In the genomic region with DNA sequence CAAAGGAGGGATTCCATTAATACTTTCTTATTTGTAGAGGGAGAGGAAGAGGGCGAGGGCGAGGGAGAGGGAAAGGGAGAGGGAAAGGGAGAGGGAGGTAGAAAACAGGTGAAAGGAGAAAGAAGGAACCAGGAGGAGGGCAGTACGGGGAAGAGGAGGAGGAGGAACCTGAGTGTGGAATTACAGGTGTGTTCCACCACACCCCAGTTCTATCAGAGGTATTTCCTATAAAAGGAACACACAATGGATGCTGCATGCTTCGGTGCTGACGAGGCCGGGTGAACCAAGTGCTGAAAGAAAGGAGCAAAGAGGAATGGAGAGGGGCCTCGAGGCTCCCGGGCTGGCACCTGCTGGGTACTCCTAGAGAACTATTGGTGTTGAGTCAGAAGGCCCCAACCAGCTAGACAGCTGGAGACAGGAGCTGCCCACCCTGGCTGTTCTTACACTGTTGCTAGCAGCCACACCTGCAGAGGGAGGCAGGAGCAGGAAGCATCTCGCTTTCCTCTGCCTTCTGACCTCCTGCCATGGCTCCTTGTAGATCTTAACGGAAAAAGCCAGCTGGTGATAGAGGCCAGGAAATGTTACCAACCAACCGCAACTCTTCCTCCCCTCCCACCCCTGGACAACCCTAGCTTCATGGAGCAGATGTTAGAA, we compare ENCODE assay signal across 23 mouse cellular contexts. TPM values are rescaled to one million over a fixed set of nuclear protein-coding genes. Genes with fewer than 3 reads are reported as not detected.
DNase-seq lines count a peak whose midpoint lies in the region; ATAC-seq and TF ChIP-seq lines count a peak whose summit lies in the region.
"Had no signal": no experiment of that assay in that cellular context is flagged by ENCODE, and none has a peak within 500 bp of the region (broad histone marks: within the 10 kb centered on the region; RNA-seq: fewer than 3 reads in every experiment).

No protein-coding gene starts in this region.

- H3K36me3 ChIP-seq in megakaryocyte, embryonic 14.5 days (replicated peaks; ENCODE audit: low read length), result no peaks in the 10 kb centered on the region
- no peaks in the 10 kb centered on the region for H3K36me3 ChIP-seq in intestine, embryonic 15.5 days
- no peaks in the 10 kb centered on the region for H3K36me3 ChIP-seq in stomach, postnatal 0 days (ENCODE audit: control insufficient read depth, insufficient read depth, low read length)
- H3K36me3 ChIP-seq: forebrain, embryonic 10.5 days; heart, embryonic 15.5 days; kidney, embryonic 15.5 days; limb, embryonic 15.5 days; midbrain, embryonic 15.5 days had no signal

- no peak overlapping the region for H3K9ac ChIP-seq in intestine, embryonic 15.5 days
- no peak overlapping the region for H3K9ac ChIP-seq in stomach, postnatal 0 days (ENCODE audit: low read length)
- H3K9ac ChIP-seq: heart, embryonic 15.5 days; kidney, embryonic 15.5 days; limb, embryonic 15.5 days; liver, postnatal 0 days; midbrain, embryonic 15.5 days had no signal

- H3K27me3 ChIP-seq in megakaryocyte, embryonic 14.5 days (replicated peaks), result peaks cover 27% of the 10 kb centered on the region
- peaks cover 3% of the 10 kb centered on the region; the same call in 1 of the 2 replicates for H3K27me3 ChIP-seq in intestine, embryonic 15.5 days (replicated peaks)
- H3K27me3 ChIP-seq in stomach, postnatal 0 days (ENCODE audit: control insufficient read depth, insufficient read depth, low read length), result no peaks in the 10 kb centered on the region

- H3K4me3 ChIP-seq in megakaryocyte, embryonic 14.5 days (replicated peaks), result peak overlapping the region; percentile 6
- no peak overlapping the region for H3K4me3 ChIP-seq in intestine, embryonic 15.5 days (replicated peaks)
- no peak overlapping the region for H3K4me3 ChIP-seq in stomach, postnatal 0 days (ENCODE audit: low read depth, low read length)
- H3K4me3 ChIP-seq: forebrain, embryonic 10.5 days; heart, embryonic 15.5 days; kidney, embryonic 15.5 days; limb, embryonic 15.5 days; midbrain, embryonic 15.5 days; myocyte had no signal

- 74% methylated on average over 11 of the region's 11 CpGs for WGBS in intestine, embryonic 15.5 days
- WGBS in stomach, postnatal 0 days, result 52% methylated on average over 11 of the region's 11 CpGs

- no peak for ATAC-seq in megakaryocyte, adult 5-6 weeks (ENCODE audit: poor library complexity, severe bottlenecking)
- peak; percentile 44; the same call in 1 of the 2 replicates for ATAC-seq in intestine, embryonic 15.5 days
- peak; percentile 79 for ATAC-seq in stomach, postnatal 0 days (ENCODE audit: low FRiP score, low TSS enrichment)
- no peak for ATAC-seq in inflammation-experienced regulatory T-cells, adult 6 months
- ATAC-seq: liver, postnatal 0 days; midbrain, embryonic 15.5 days had no signal

- no peak overlapping the region for H3K4me2 ChIP-seq in intestine, embryonic 15.5 days (replicated peaks)
- H3K4me2 ChIP-seq in stomach, postnatal 0 days (replicated peaks; ENCODE audit: low read depth), result no peak overlapping the region
- H3K4me2 ChIP-seq: heart, embryonic 15.5 days; kidney, embryonic 15.5 days; limb, embryonic 15.5 days; midbrain, embryonic 15.5 days had no signal

- TF ChIP-seq EP300 in stomach, postnatal 0 days (optimal IDR thresholded peaks at IDR 0.05), result no peak

- H3K4me1 ChIP-seq in megakaryocyte, embryonic 14.5 days, result peaks cover 20% of the 10 kb centered on the region
- peaks cover 4% of the 10 kb centered on the region; the same call in 1 of the 2 replicates for H3K4me1 ChIP-seq in intestine, embryonic 15.5 days (replicated peaks)
- H3K4me1 ChIP-seq in stomach, postnatal 0 days (replicated peaks; ENCODE audit: control insufficient read depth, insufficient read depth), result no peaks in the 10 kb centered on the region
- H3K4me1 ChIP-seq: heart, embryonic 15.5 days; limb, embryonic 15.5 days had no signal

- TF ChIP-seq CTCF in stomach, postnatal 0 days (IDR thresholded peaks at IDR 0.05; ENCODE audit: low read depth), result peak; percentile 16; the same call in 1 of the 2 replicates

- DNase-seq in stomach, postnatal 0 days (ENCODE audit: low spot score), result peak; percentile 54
- DNase-seq in thymus, postnatal 36 days, result peak; percentile 66 to 84
- no peak for DNase-seq in frontal cortex, postnatal 36 days (ENCODE audit: low spot score in 2 of 2)
- no peak for DNase-seq in layer of hippocampus, adult 8-10 months (ENCODE audit: low spot score in 2 of 2)
- DNase-seq: adrenal gland, adult 8-10 months; cerebellum, adult 11 months; cerebellum, postnatal 10 days; embryo, embryonic 11 days; gastrocnemius, postnatal 14 days; layer of hippocampus, postnatal 36 days; liver, postnatal 0 days; lung, postnatal 10 days; right cerebral cortex, postnatal 14 days had no signal

- H3K27ac ChIP-seq in intestine, embryonic 15.5 days, result no peak overlapping the region
- H3K27ac ChIP-seq in stomach, postnatal 0 days (replicated peaks), result peak overlapping the region; percentile 63
- H3K27ac ChIP-seq: forebrain, embryonic 10.5 days; heart, embryonic 15.5 days; kidney, embryonic 15.5 days; limb, embryonic 15.5 days; midbrain, embryonic 15.5 days had no signal

- no peaks in the 10 kb centered on the region; the same call in 1 of the 2 replicates for H3K9me3 ChIP-seq in megakaryocyte, embryonic 14.5 days
- H3K9me3 ChIP-seq in intestine, embryonic 15.5 days, result no peaks in the 10 kb centered on the region
- no peaks in the 10 kb centered on the region for H3K9me3 ChIP-seq in stomach, postnatal 0 days (ENCODE audit: control insufficient read depth, low read length)
- H3K9me3 ChIP-seq: forebrain, embryonic 10.5 days; heart, embryonic 15.5 days; kidney, embryonic 15.5 days; limb, embryonic 15.5 days; midbrain, embryonic 15.5 days had no signal

RNA-seq across cellular contexts. Expression of gene Mgat4a, which starts 5.7 kb away (rescaled TPM):
- 0.27 and 0.30 TPM in 2 replicates for polyA plus RNA-seq in megakaryocyte, embryonic 14.5 days (2012; ENCODE audit: insufficient read depth, low replicate concordance)
- total RNA-seq in megakaryocyte, adult 5-6 weeks (2015), result 3.5 and 5.1 TPM in 2 replicates
- total RNA-seq in megakaryocyte, adult 5-6 weeks (2017), result 5.5 and 6.9 TPM in 2 replicates
- polyA plus RNA-seq in intestine, embryonic 15.5 days (2015; fragmentation: Nextera tagmentation; extraction: Ambion mirVana), result 44.5 and 46.3 TPM in 2 replicates
- polyA plus RNA-seq in stomach, postnatal 0 days (2015; fragmentation: Nextera tagmentation; extraction: Ambion mirVana), result 13.7 and 13.8 TPM in 2 replicates
- total RNA-seq in layer of hippocampus, adult 8-10 months (2022), result 10 to 100 TPM; 28.0 to 34.1 (median 31.2) TPM
- 10 to 100 TPM in 1 of 3 experiments, 1 to 10 TPM in 2; 4.4 to 13.2 (median 9.5) TPM for polyA plus RNA-seq in inflammation-experienced regulatory T-cells, adult 6 months (2017; shearing (Covaris generic))

Comparison
In these comparisons a context has a peak if more than half of its experiments do, and no peak if none do; other contexts are left out.
1. ATAC-seq: peak in intestine, embryonic 15.5 days (single experiment) and stomach, postnatal 0 days (single experiment); none in megakaryocyte, adult 5-6 weeks (single experiment) and inflammation-experienced regulatory T-cells, adult 6 months (single experiment).
2. DNase-seq: peak in stomach, postnatal 0 days (single experiment) and thymus, postnatal 36 days (2 of 2); none in frontal cortex, postnatal 36 days (0 of 2) and layer of hippocampus, adult 8-10 months (0 of 2).